Mouse (Mus musculus): ENCODE measurements around the gene Gba.

Gene Gba

DNA sequence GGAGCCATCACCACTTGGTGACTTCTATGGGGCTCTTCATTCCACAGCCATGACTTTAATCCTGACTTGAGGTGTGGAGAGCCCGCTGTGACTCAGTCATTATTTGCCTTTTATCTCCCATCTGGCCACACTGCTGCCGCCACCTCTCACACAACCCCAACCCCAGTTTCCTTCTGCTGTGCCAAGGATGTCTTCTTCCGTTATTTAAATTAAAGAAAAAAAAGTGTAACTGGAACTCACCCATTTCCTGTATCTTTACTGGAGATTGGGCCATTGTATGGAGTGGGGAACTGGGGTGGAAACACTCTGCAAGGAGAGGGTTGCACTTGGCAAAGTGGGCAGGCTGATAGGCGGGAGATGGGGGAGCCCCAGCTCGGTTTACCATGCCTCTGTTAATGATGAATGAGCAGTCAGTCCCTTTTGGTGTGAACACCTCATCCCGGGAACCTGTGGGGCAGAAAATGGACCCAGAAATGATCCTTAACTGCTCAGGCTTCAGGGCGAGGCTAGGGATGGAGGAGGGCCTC is 20.1 kb upstream of the Gba start:
- no peak for DNase-seq (ENCODE audit: low spot score)

DNA sequence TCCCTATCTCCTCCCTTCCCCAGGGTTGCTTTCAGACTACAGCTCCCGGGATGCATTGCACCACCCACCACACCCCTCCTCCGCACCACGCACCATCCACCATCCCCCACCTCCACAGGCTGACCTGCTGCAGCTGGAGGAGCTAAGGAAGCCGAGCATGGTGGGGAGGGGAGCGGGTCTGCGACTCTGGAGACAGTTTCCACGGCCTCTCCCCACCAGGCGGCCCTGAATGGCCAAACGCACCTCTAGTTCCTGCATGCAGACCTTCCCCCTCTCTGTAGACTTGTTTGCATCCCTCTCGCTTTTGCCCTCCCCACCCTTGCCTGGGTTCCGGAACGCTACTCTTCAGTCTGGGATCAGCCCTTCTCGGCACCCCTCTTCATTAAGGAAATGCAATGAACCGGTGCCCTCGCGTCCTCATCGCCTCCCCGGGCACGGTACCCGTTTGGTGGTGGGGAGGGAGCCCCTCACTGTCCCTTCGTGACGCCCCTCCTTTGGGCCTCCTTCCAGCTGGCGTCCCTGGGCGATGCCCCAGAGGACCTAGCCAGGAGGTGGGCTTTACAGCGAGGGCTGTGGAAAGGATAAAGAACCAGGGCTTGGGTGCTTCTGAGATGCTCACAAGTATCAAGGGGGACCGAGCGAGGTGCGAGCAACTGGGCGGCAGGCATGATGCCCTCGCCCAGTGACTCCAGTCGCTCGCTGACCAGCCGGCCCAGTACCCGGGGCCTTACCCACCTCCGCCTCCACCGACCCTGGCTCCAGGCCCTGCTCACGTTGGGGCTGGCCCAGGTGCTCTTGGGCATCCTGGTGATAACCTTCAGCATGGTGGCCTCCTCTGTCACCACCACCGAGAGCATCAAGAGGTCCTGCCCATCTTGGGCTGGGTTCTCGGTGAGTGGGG is 19.4 kb upstream of the Gba start, which contains the start of gene Fam189b:
TSS of gene Fam189b (plus strand) at position 86 of the 901 bp plus-strand sequence.
- peak; percentile 87 for DNase-seq (ENCODE audit: low spot score)

DNA sequence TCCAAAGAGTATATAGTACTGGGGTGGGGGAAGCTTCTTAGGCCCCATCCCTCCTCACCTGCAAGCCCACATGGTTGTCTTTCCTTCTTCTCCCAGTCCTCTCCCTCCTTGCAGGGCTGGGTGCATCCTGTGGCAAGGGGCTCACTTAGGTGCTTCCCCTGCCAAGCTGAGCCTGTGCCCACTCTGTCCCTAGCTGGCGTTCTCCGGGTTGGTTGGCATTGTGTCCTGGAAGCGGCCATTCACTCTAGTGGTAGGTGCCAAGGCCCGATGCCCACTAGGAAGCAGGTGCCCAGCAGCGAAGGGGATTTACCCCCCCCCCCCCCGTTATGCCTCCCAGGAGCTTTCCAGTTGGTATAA is 18.8 kb upstream of the Gba start:
- DNase-seq (ENCODE audit: low spot score) = no peak

DNA sequence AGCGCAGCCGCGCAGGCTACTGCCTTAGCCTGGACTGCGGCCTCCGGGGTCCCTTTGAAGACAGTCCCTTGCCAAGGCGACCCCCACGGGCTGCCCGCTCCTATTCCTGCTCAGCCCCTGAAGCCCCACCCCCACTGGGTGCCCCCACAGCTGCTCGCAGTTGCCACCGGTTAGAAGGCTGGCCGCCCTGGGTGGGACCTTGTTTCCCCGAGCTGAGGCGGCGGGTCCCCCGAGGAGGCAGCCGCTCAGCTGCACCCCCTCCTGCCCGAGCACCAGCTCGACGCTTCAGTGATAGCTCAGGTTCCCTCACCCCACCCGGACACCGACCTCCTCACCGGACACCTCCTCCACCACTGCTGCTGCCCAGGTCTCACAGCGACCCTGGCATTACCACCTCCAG is 15.5 kb upstream of the Gba start:
- no peak for DNase-seq (ENCODE audit: low spot score)

DNA sequence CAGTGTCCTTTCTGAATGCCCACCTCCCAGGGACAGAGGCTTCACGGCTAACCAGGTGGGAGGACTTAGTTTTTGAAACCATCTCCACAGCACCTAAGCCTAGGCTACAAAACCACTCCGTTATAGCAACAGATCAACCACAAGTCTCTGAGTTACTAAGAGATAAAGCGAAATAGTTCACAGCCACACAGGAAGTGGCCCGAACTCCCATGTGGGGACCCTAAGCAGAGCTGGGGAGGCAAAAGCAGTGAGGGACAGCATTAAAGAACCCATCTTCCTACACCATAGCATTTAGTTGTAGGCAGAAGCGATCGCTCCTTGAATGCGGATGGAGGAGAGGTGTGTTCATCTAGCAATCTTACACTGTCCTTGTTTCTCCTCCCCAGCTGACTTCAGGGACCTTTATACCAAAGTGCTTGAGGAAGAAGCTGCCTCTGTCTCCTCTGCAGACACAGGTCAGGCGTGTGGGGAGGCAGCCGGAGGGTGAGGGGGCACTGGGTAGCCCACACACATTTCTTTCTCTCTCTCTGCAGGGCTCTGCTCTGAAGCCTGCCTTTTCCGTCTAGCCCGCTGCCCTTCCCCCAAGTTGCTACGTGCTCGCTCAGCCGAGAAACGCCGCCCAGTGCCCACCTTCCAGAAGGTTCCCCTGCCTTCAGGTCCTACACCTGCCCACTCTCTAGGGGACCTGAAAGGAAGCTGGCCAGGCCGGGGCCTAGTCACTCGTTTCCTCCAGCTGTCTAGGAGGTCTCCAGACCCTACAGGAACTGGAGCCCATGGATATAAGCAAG is 14.8 kb upstream of the Gba start:
- DNase-seq (ENCODE audit: low spot score) = no peak

DNA sequence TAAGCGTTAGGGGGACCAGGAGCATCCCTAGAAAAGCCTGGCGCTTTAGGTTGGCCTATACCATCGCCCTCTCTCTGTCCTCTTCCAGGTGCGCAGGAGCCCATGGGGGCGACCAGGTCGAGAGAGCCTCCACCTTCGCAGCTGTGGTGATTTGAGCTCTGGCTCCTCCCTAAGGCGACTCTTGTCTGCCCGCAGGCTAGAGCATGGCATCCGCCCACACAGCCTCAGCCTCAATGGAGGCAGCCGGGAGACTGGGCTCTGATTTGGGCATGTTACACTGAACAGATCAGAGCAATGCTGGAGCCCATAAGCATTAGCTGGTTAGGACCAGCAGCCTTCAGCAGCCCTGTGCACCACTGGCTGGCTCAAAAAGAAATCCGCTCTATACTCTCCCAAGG is 14.3 kb upstream of the Gba start:
- DNase-seq (ENCODE audit: low spot score) = no peak

DNA sequence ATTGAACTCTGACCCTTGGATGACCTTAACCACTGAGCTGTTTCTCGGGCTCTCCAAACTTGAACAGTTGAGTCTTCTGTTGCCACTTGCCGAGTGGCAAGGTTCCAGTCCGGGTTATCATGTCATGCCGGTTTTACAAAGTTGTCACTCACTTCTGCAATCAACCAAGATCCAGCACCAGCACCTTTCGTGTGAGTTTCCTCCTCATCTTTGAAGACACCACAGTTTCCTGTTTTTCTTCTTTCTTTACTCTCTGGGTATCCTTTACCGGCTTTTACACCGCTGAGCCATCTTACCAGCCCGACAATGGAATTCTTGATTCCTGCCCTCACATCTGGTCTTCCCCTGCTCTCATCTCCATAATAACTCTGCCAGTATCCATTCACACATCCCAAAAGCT is 12.3 kb upstream of the Gba start:
- DNase-seq (ENCODE audit: low spot score) = no peak

DNA sequence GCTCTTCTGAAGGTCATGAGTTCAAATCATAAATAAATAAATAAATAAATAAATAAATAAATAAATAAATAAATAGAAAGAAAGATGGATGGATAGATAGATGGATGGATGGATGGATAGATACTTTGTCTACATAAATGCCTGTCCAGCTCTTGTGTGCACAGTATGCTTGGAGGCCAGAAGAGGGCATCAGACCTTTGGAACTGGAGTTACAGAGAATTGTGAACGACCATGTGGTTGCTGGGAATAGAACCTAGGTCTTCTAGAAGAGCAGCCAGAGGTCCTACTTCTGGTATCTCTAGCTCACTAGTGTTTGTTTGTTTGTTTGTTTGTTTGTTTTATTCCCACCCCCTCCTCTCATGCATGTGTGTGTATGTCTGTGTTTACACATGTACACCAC is 9.4 kb upstream of the Gba start:
- DNase-seq (ENCODE audit: low spot score) = no peak

DNA sequence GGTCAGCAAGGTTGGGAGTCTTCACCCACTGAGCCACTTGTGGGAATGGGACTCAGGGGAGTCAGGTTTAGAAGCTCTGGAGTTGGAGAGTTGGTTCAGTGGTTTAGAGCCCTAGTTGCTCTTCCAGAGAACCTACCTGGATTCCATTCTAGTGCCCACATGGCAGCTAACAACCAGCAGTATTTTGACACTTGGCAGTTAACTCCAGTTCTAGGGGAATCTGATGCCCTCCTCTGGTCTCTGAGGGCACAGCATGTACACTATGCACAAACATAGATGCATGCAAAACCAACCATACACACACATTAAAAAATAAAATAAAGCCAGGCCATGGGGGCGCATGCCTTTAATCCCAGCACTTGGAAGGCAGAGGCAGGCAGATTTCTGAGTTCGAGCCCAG is 8.9 kb upstream of the Gba start:
- DNase-seq (ENCODE audit: low spot score) = no peak

DNA sequence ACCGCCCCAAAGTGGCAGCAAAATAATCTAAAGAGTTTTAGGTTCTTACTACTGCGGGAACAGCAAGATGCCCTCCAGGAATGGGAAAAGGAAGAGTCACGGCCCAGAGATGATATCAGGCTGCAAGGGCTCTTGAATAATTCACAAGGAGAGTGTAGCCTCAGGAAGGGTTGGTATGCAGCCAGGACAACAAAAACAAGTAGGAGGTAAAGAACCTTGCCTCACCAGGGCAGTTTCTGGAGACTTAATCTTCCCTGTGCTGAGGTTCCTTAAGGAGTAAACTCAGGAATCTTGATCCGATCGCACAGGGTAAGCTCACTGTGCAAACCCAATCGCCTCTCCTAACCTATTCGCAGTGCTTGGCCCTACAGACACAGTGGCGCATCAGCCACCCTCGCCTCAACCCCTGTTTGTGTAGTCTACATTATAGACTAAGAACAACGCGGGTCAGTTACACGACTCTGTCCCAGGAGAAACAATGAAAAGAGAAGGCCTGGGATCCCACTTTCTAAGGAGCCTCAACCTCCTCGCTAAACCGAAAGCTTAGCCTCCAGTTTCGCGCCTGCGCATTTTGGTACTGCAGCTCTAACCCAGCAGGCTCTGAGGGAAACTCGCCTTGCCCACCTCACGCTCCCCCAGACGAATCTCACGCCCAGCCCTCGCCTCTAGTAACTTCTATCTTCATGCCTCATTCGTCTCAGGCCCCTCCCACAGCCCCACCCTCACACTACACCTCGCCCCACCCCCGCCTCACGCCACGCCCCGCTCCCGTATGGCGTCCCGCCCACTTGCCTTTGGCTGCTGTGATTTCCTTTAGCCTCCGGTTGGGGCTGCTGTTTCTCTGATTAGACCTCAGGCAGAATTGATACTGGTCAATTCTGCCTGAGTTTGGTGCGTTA is 6.5 kb upstream of the Gba start:
- DNase-seq (ENCODE audit: low spot score) = peak; percentile 89

DNA sequence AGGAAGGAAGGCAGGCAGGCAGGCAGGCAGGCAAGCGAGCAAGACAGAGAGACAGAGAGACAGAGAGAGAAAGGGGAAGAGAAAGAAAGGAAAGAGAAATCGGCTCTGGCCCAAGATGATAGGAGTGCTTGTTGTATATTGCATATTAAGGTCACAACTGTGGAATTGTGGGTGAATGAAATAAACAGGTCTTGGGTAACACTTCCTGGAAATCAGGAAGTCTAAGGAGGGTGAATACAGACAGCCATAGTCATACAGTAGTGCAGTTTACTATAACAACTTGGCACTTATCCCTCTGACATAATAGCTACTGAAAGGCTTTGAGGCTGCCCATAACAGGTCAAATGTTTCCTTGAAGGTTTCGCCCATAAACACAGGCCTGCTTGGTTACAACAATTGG is 2.9 kb upstream of the Gba start:
- no peak for DNase-seq (ENCODE audit: low spot score)

DNA sequence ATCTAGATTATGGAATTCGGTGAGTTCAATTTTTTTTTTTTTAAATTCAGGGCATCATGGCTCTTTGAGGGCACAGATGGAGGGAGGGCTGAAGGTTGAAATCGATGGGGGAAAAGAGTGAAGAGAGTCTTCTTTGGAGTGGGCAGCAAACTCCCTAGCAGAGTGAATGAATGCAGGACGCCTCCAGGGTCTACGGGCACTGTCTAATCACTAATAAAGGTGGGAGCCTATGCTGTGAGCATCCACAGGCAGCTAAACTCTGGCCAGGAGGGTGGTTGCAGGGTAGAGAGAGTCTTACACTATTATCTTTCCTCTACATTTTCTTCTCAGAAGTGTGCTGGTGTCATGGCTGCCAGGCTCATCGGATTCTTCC is 400 bp downstream of the Gba start:
- DNase-seq (ENCODE audit: low spot score) = no peak

DNA sequence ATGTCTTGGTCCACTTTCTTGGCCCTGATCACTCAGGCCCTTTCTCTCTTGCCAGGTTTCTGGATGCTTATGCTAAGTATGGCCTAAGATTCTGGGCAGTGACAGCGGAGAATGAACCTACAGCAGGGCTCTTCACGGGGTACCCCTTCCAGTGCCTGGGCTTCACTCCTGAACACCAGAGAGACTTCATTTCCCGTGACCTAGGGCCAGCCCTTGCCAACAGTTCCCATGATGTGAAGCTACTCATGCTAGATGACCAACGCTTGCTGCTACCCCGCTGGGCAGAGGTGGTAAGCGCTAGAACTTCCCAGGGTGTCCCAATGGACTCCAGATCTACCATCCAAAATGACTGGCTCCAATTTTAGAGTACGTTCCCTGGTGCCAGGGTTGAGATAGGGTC is 3.4 kb downstream of the Gba start:
- no peak for DNase-seq (ENCODE audit: low spot score)

DNA sequence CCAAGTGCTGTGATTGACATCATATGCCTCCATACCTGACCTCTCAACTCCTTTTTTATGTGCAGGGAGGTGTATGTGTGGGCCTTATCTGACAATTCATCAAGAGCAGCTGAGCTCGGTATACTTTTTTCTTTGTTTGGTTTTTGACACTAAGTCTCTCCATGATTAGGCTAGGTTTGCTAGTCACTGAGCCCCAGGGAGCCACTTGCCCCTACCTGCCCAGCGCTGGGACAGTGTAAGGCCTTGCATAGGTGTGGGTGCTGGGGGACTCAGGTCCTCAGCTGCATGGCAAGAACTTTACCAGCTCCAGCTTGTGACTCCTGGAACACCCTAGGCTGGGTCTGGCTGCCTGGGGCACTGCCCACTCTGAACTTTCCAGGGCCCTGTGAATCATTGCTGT is 4.0 kb downstream of the Gba start:
- DNase-seq (ENCODE audit: low spot score) = no peak

DNA sequence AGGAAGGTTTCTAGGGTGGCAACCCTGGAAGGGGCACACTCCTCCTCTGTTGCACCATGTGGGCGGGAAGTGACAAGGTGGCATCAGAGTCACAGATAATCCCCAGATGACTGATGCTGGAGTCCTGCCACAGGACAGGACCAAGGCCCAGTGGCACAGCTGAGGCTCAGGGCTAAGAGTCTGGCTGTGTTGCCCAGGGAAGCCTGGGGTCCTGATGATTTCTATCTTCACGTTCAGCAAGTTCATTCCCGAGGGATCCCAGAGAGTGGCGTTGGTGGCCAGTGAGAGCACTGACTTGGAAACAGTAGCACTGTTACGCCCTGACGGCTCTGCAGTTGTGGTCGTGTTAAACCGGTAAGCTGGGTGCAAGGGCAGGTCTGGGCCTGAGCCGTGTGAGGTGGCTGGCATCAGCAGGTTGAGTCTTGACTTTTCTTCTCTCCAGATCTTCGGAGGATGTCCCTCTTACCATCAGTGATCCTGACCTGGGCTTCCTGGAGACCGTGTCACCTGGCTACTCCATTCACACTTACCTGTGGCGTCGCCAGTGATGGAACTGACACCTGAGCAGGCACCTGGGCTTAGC is 5.4 kb downstream of the Gba start:
- peak; percentile 70 for DNase-seq (ENCODE audit: low spot score)

DNA sequence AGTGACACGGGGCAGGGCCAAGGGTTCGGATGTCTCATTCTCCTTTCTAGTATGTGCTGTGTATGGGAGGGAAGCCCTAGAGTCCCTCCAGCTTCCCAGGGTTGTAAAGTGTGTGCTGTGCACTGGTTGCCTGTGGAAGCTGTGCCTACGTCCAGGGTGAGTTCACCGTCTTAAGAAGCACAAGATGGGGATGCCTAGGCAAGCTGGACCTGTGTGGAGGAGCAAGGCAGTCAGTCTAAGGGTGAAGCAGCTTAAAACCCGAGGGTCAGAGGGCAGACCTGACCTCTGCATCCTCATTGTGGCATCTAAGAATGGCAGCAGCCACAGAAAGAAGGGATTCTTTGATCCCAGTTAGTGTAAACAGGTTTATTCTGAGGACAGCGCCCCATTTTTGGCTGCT is 6.0 kb downstream of the Gba start:
- no peak for DNase-seq (ENCODE audit: low spot score)

DNA sequence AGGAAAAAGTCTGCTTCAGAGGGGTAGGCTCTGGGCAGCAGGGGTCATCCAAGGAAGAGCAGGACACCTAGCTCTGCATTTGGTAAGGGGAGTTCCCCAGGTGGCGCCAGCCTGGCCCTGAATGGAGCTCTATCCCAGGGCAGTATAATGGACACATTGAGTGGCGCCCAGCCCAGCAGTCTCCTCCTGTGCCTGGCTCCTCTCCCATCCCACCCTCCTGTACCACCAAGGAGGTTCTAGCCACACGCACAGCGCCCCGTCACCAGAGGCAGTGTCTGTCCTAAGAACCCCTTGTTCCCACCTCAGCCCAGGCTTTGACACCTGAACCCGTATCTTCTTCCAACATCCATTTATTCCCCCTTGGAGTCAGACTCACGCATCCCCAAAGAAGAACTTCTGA is 7.0 kb downstream of the Gba start:
- no peak for DNase-seq (ENCODE audit: low spot score)

DNA sequence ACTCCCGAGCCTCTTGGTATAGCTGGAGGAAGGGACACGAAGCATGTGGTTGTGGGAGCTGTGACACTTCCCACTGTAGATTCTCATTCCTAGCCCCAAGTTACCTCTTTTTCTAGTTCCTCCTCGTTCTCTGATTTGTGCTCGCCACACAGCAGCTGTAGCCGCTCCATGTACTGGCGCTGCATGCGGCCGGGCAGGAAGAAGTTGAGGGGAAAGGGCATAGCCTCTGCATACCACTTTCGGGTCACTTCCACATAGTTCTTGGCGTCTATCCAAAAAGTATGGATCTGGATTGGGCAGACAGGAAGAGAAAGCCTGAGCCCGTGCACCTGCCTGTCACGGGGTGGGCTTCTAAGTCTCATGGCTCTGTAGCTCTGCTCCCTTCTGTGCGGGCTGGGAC is 7.4 kb downstream of the Gba start:
- DNase-seq (ENCODE audit: low spot score) = no peak

DNA sequence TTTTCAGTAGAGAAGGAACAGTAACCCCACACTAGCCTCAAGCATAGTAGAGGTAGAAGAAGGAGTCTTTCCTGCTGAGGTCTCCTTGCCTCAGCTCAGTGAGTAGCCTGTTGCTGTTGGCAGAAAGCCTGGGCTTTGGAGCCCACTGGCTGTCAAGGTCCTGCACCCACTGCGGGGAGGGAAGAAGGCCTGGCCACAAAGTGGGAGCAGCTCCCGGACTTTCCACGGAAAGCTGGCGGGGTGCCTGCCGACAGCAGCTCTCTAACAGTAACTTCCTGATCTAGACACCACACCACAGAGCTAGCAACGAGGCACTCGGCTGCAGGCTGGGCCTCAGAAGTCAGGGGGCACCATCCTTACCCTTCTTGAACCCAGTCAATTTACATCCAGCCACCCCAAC is 8.0 kb downstream of the Gba start:
- DNase-seq (ENCODE audit: low spot score) = no peak

DNA sequence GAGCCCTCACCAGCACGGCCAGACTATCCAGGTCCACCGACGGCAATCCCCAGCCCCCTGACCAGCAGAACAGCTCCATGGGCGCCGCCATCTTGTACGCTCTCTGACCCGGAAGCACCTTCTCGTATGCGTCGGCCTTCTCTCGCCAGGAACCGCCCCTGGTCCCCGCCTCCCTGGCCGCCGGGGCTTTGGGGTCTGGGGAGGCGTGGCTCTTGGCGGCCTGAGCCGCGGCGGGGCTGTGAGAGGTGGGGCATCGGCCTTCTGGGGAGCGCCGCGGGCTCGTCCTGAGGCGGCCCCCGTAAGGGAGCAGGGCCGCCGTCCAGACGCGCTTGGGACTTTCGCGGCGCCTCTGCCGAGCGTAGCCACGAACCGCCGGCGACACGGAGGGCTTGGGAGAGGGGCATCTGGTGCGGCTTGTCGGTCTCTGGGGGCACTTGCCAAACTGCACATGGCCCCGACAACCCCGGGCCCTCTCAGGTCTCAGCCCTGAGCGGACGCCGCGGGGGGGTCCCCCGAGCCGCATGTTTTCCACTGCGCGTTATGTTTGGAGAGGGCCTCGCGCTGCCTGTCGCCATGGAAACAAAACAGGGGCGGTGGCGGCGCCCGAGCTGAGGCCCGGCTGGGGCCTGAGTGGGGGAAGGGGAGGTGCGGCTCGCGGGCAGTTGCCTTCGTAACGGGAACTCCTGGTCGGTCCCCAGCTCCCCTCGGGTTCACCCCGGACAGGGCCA is 11.2 kb downstream of the Gba start:
- DNase-seq (ENCODE audit: low spot score) = peak; percentile 93

Data from urinary bladder, postnatal 14 days (tissue).